Mouse (Mus musculus) erythroblast, embryonic 14.5 days (primary cell): ENCODE measurements around the gene Wdr17.

Experiments used
- GATA1 ChIP-seq: IDR thresholded peaks from 2 replicates; pipeline ENCODE4 v1.6.1; 2012; ENCODE audit warnings: low read length, inconsistent platforms, mixed read lengths
- TAL1 ChIP-seq: IDR thresholded peaks from 3 replicates; pipeline ENCODE4 v1.6.1; 2012; ENCODE audit warnings: low read length, inconsistent platforms, mixed read lengths

- TF ChIP-seq GATA1 = no peak
- TF ChIP-seq TAL1 = no peak
These were observed 292.4 kb downstream of the Wdr17 start for GRCm38 (mm10) chr8:54594634-54595033.
